Mouse (Mus musculus) spleen, postnatal 36 days (tissue): ENCODE measurements around the gene Itga11.
"Not testable (repeated sequence)": the region's sequence is repeated elsewhere in the genome, so short reads cannot be mapped to it uniquely, and the experiment has no call there.

ENCODE experiments used
- DNase-seq, 2 experiments: peaks; one replicate each; pipeline ENCODE4 v3.0.0; 2022; ENCODE audit warnings: low spot score in 2 of 2, mixed read lengths in 1 of 2

Gene Itga11

DNA sequence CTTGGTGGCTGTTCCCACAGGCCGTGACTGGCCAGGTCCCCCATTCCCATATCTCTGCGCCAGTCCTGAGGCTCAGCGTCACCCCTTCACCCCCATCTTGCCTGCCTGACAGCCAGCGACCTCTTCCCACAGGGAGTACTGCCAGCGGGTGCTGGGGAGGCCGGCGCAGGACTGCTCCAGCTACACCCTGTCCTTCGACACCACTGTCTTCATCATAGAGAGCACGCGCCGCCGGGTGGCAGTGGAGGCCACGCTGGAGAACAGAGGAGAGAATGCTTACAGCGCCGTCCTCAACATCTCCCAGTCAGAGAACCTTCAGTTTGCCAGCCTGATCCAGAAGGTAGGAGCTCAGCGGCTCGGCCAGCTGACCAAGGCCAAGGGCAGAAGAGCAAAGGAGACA, 89.8 kb downstream of the Itga11 start:
- no peak for DNase-seq

DNA sequence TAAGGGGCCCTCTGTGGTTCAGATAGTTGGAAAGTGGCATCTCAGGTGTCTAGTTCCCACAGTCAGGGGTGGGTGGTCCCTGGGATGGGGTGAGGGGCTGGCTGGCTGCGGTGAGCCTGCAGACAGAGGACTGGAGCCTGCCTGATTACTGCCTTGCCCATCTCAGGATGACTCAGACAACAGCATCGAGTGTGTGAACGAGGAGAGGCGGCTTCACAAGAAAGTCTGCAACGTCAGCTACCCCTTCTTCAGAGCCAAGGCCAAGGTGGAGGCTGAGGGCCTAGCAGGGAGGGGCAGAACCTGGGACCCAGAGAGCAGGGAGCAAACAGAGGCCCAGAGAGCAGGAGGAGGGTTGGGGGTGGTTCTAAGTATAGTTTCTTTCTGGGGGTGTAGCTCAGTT, 90.7 kb downstream of the Itga11 start:
- DNase-seq, result no peak

DNA sequence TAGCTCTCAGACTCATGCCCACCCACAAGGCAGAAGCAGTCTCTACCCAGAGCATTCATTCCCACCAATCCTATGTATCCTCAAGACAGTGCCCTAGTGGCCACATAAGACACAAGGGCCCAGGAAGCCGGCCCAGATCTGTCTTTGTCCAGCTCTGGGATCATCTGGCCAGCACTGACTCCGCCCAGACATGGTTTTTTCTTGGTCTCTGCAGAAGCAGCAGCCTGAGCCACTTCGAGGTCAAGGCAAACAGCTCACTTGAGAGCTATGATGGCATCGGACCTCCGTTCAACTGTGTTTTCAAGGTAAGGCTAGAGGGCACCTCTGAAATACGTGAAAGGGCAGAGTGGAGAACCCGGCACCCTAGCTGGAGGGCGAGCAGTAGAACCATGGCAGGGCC, 95.1 kb downstream of the Itga11 start:
- no peak for DNase-seq

DNA sequence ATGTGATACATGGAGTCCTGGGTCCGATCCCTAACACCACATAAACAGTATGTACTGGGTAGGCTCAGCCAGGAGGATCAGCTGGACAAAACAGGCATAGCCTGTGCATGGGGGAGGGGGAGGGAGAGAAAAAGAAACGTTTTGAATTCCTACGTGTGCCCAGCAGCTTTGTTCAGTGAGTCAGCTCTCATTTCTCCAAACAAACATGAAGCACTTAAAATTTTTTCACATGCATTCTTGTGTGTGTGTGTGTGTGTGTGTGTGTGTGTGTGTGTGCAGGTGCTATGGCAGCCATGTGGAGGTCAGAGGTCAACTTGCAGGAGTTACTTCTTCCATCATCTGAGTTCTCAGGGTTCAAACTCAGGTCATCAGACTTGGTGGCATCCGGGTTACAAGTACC, 97.8 kb downstream of the Itga11 start:
- no peak for DNase-seq

DNA sequence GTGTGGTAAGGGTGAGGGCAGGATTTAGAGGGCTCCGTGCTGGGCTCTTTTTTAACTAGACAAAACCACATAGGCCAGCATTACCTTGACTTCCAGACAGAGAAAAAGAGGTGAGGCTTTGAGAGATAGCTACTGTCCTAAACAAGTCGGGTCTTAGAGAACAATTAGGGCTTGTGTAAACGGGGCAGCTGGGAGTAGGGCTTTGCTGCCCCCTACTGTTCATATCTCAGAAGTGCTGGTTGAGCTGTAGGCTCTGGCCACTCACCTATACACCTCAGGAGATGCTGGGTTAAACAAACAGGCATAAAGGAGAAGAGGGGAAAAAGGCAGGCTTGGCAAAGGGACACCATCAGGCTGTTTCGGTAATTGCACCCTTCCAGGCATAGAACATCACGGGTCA, 99.8 kb downstream of the Itga11 start:
- peak; percentile 9 to 18 for DNase-seq

DNA sequence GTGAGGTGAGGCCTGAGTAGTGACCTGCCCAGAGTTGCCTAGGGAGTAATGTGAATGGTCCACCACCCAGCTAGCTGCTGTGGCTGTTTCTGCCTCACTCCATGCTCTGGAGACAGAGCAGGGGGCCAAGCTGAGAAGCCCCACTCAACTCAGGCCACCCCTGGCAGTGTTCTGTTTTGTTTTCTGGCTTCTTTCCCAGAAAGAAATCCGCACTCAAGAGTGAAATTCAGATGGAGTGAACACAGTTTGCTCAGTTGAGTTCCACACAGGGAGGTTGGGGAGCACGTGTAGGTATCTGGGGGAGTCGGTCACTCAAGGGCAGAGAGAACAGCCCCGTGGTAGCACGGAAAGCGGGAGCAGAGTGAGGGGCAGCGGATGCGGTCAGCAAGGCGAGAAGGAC, 101.1 kb downstream of the Itga11 start:
- no peak for DNase-seq

DNA sequence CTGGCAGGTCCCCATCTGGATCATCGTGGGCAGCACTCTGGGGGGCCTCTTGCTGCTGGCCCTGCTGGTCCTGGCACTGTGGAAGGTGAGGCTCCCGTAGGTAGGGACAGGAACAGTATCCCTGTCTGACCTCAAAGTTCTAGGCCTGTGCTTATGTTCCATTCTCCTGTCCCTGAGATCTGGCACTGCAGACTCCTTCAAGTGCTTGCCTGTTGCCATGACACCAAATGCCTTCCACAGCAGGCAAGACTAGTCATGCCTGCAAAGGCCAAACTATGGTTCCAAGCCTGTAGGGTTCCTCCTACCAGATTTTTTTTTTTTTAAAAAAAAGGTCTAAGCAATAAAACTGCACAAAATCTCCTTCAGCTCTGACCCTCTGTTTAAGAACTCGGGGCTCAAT, 104.3 kb downstream of the Itga11 start:
- no peak for DNase-seq

DNA sequence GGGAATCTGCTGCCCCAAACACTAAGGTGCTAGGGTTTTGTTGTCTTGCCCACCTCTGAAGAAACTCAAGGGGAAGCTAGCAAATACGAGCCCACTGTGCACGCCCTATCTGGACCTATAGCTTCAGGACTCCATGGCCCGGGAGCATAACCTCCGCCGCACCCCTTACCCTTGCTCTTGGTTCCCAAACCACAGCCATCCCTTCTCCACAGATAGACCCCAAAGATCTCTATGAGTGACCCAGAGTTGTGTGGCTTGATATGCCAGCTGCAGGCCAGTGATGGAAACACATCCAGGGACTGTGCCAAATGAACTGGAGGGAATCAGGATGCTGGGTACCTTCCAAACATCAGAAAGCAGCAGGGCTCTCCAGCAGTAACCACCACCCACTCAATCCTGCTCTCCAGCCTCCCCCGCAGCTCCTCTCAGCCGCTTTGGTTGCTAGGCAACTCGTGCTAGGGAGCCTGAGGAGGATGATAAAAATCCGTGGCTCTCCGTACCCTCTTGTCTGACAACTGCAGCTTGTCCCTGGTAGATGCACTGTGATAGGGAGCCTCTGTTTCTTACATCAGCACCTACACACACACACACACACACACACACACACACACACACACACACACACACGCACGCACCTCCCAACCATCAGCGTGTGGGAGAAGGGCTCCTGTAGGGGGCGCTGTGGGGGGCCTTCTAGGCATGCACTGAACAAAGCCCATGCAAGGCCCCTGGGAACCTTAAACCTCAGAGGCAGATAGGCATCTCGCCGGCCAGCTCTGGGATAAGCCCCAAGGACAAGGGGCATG, 105.6 kb downstream of the Itga11 start:
- no peak for DNase-seq

DNA sequence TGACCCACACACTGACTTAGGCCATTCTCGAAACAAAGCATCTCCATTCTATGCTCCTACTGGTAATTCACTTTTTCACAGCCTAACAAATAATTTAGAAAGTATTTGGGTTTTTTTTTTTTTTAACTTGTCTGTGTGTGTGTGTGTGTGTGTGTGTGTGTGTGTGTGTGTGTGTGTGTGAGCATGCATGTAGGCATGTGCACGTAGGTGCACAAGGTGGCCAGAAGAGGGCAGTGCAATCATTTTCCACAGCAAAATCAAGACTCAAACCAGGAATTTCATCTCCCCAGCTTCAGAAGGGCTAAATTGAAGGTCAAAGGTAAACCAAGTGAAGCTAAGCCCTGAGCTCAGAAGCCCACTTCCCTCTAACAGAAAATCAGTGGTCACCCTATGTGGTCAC, 106.6 kb downstream of the Itga11 start:
- DNase-seq, result no peak

DNA sequence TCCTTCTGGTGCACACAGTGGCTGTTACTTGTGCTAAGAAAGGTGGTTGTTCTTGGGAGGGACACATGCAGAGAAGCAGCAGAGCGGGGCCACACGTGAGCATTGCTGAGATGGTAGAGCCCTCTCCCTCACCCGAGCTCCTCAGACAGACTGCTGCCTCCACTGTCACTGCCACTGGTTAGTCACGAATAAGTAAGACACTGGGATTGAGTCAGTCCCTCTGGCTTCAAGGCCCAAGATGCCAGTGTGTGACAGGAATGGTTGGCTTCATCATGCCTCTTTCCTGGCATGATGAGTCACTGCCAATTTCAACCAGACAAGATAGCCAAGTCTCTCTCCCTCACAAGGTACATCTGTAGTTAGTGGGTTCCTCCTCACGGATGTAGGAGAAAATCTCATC, 109.1 kb downstream of the Itga11 start:
- DNase-seq, result no peak

DNA sequence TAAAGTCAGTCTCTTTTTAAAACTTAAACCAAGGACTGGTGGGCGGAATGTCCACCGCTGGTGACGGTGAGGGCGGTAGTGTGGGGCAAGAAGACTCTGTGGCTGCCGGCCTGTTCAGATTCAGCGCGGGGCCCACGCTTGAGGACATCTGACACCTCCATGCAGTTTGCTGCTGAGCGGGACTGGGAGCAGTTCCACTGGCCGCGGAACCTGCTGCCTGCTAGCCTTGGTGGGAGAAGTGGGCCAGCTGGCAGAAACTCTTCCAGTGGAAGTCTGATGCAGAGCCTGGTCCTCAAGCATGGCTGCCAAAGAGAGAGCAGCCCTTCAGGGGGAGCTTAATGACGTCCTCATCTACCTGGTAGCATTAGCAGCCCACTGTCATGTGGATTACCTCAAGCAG, 112.2 kb downstream of the Itga11 start:
- no peak for DNase-seq

DNA sequence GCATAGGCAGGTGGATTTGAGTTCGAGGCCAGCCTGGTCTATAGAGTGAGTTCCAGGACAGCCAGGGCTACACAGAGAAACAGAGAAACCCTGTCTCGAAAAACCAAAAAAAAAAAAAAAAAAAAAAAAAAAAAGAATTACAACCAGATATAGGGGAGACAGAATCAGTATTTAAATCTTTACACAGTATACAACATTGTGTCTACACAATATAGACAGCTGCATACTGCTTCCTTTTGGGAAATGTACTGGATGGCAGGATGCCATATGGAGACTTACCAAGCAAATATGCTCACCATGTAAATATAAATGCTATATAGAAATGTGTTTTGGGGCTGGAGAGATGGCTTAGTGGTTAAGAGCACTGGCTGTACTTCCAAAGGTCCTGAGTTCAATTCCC, 121.6 kb downstream of the Itga11 start:
- not testable (repeated sequence) for DNase-seq

DNA sequence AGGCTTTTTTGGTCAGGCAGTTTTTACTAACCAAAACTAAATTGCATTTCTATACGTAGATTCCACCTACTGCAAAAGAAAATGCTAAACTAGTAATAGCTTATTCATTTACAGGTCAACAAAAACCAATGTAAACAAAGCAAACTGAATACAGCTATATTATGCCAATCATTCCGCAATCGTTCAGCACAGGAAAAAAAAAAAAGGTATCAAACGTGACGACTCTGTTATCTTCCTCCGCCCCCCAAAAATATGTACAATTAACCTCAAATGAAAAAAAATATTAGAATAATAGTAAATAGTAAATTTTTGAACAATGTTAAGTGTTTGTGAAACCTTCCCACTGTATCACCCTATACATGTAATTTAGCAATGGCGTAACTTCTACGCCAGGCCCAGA, 132.5 kb downstream of the Itga11 start:
- DNase-seq, result no peak

DNA sequence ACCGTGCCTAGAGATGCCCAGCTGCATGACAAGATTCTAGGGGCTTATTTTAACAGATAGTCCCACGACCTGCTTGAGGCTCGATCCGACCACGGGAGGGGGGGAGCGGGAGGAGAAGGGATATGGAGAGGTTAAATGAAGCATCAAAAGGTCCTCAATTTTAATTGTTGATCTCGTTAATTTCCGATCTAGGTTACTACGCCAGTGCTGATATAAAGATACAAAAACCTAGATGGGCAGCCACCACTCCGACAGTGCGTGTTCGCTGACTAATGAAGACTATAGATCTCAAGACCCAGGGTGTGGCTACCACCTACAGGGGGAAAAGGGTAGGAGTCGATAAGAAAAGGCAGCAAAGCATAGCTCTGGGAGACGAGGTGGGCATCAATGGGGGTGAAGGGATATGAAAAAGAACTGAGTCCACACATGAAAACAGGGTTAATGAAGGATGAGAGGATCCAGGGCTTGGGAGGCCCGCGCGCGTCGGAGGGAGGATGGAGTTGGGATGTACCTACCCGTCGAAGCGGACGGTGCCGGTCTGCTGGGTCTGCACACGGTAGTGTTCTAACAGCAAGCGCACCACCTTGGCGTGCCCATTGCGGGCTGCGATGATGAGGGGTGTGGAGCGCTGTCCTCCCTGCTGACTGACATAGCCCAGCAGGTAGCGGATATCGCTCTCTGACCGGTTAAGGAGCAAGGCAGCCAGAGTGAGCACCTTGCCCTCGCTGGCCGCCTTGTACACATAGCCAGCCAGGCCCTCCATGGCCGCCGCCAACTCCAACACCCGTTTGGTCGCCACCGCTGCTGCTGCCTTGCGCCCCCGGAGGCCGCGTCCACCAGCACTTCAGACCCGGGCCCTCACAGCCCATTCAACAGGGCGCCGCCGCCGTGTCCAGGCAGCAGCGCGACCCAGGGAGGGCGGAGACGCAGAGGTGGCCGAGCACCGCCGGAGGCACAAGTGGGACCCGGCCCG, 133.2 kb downstream of the Itga11 start:
- peak; percentile 30 to 50 for DNase-seq

DNA sequence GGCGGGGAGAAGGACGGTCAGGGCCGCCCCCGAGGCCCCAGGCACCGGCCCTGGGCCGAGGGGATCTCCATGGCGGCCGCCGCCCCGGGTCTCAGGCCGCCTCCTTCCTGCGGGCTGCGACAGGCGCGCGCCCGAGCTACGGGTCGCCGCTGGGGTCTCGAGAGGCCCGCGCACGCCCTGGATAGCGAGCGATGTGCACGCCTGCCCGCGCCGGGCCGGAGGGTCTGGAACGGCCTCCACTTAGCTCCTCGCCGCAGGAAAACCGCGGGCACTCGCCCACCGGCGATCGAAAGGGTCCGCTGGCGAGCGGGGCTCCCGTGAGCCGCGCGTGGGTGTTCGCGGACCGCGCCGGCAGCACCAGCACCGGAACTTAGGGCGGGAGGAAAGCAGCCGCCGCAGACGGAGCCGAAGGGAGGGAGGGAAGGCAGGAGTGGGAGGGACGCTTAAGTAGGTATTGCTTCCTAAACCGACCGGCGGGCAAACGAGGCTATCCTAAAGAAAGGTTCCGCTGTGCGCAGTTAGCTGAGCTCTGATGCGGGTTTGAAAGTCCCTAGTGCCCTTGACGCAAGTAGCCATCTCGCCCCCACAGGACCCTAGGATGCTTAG, 134.0 kb downstream of the Itga11 start, which contains the start of gene Fem1b:
TSS of gene Fem1b (minus strand) at position 419 of the 606 bp plus-strand sequence.
- peak; percentile 88 for DNase-seq

DNA sequence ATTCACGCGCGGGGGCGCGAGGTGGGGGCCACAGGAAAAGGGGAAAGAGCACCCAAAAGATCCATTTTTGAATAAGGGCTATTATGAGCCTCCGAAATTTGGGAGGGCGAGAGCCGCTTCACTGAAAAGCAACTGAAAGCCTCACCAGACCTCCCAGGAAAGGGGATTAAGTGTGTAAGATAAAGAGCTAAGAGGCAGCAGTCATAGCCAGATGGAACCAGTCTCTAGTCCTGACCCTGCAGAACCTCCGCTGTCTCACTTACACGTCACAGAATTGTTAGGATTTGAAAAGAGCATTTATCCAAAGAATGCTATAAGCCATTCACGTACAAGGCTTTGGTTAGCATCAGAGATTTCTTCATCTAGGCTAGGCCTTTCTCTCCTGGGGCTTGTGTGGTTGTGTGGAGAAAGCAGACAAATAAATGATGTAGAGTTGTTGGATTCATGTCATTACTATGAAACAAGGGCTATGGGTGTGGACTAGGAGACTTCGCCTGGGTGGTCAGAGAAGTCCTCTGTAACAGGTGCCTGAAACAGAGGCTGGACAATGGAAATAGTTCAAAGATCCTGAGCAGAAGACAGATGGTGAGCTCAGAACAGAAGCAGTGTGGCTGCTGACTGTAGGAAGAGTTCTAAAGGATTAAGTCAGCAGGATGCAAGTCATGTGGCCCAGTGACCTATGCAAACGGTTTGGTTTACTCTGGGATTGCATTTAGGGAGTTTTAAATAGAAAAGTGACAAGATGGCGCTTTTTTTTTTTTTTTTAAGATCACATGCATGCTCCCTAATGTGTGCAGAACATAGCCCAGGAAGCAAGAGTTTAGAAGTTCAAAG, 134.8 kb downstream of the Itga11 start:
- DNase-seq, result no peak

DNA sequence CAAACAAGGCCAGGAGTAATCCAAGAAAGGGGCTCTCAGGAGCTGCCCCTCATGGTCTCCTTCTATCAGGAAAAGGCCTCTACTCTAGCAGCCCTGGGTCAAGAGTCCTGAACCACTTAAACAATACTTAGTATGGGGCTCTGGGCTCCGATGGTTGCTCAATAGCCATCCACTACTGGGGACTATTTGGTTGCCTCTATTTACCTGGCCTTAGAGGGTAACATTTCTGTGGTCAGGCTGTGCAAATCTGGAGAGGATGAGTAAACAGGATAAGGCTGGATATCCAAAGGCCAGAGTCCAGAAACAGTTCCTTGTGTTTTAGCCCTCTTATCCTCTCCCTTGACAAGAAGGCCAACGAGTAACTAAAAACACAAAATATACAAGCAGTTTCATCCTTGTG, 137.1 kb downstream of the Itga11 start:
- DNase-seq, result no peak

DNA sequence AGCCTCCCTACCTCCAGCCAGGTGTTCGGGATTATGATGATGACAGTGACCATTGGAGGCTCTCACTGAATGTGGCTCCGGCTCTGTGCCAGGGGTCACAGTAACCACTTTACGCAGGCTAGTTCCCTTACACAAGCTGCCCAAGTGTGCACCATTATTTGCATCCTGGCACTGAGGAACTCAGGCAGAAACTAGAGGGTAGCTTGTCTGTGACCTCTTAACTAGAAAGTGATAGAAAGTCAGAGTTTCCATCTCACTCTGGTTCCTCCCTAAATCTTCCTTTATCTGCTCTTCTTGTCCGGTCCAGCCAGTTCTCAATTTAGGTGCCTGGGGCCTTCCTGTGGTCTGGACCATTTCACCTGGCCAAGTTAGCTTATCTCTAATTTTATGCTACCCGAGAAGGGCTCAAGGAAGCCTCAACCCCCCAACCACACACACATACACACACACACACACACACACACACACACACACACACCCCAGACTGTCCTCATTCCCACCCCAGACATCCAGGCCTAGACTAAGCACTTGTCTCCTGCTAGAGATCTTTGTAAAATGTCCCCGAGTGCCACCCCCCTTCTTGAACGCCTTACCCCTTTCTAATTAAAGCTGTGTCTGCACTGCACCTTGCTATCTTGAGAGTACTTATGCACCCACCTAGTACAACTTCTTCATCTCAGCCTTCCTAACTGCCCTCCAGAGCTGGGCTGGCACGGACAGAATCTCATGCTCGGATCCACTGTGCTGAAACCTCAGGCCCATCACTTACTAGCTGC, 138.9 kb downstream of the Itga11 start:
- DNase-seq, result peak; percentile 49 to 61

DNA sequence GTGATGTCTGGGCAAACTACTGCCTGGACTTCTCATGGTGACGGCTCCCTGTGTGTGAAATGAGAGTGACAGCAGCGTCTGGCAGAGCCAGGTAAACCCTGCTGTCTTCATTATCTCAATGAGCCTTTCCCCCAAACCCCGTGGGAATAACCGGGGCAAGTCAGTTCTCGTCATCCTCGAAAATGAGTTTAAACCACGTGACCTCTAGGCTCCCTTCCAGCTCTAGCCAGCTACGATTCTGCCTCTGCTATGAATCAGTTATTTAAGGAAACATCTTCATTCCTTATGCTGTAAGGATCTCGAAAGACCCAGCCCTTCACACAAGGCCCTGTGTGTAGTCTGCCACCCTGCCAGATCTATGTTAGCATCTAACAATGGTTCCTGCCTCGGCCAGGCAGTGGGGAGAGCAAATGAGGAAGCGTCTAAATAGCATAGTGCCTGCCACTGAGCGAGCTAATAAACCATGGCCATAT, 139.5 kb downstream of the Itga11 start:
- DNase-seq, result peak; percentile 37 to 56

DNA sequence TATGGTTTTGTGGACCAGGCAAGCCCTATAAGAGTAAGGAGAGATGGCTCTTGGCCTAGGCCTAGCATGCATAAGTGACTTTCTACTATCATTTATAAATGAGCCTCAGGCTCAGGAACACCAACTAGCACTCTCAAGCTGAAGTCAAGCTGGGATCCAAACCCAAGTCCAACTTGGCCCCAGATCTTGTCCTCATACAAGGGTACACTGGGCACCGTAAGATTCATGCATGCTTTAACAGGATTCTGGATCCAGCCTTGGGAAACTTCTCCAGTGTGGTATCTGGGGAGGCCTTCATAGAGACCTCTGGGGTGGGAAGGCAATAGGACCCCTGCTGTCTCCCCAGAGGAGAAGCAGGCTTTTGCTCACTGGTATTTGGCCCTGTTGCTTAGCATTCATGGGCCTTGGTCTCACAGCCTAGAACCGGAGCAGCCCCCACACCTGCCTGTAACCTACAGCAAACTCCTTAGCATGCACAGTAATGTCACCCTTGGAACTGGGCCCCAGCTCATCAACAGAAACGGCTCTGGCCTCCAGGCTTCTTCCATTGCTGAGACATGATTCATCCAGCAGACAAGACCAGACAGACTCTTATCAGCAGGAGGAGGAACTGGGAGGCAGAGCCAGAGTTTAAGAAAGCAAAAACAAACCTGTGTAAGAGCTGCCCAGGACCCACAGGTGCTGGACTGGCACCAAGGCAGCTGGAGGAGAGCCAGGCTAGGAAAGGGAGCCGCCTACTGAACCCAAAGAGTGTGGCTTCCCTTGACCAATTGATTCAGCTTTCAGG, 140.4 kb downstream of the Itga11 start:
- no peak for DNase-seq
